Mouse (Mus musculus): Measurements from ENCODE around the gene Myom3. TPM values are rescaled to one million over a fixed set of nuclear protein-coding genes. Genes with fewer than 3 reads are reported as not detected.

Myom3 gene
- polyA plus RNA-seq, 1 experiment, result 1.8 TPM

- DNase-seq (ENCODE audit: extremely low spot score in 1 of 2, low spot score in 1 of 2), result peak in 1 of 2 experiments; percentile 47
Observed at GRCm38 (mm10) chr4:135853987-135854546, 94.6 kb downstream of the Myom3 start.

- no peak for DNase-seq (ENCODE audit: extremely low spot score in 1 of 2, low spot score in 1 of 2)
Observed at GRCm38 (mm10) chr4:135854630-135855029, 95.1 kb downstream of the Myom3 start.

- no peak for DNase-seq (ENCODE audit: extremely low spot score in 1 of 2, low spot score in 1 of 2)
Observed at GRCm38 (mm10) chr4:135855080-135855479, 95.6 kb downstream of the Myom3 start.

- DNase-seq (ENCODE audit: extremely low spot score in 1 of 2, low spot score in 1 of 2), result peak; percentile 91 to 92
Observed at GRCm38 (mm10) chr4:135855536-135856222, 96.2 kb downstream of the Myom3 start, which contains the start of gene Srsf10. Srsf10 (plus strand) TSS chr4:135855747.

- peak in 1 of 2 experiments; percentile 53 for DNase-seq (ENCODE audit: extremely low spot score in 1 of 2, low spot score in 1 of 2)
Observed at GRCm38 (mm10) chr4:135856223-135857091, 96.9 kb downstream of the Myom3 start.

- DNase-seq (ENCODE audit: extremely low spot score in 1 of 2, low spot score in 1 of 2), result no peak
Observed at GRCm38 (mm10) chr4:135857597-135858186, 98.2 kb downstream of the Myom3 start.

Other genes starting within 250 kb of the Myom3 start
- 2.0 and 2.1 TPM in 2 replicates for gene Grhl3, start 186.1 kb upstream of the Myom3 start, polyA plus RNA-seq (2012; rRNA removed)
- gene Ifnlr1, start 73.4 kb upstream of the Myom3 start, polyA plus RNA-seq (2012; rRNA removed), result 0.29 and 0.30 TPM in 2 replicates
- gene Il22ra1, start 31.5 kb upstream of the Myom3 start, polyA plus RNA-seq (2012; rRNA removed), result 0.04 and 0.06 TPM in 2 replicates
- gene Srsf10, start 96.0 kb downstream of the Myom3 start, polyA plus RNA-seq (2012; rRNA removed), result 68.2 and 68.5 TPM in 2 replicates
- gene Pnrc2, start 114.1 kb downstream of the Myom3 start, polyA plus RNA-seq (2012; rRNA removed), result 63.1 and 68.6 TPM in 2 replicates
- gene Cnr2, start 135.7 kb downstream of the Myom3 start, polyA plus RNA-seq (2012; rRNA removed), result 0.11 and 0.14 TPM in 2 replicates
- gene Fuca1, start 161.0 kb downstream of the Myom3 start, polyA plus RNA-seq (2012; rRNA removed), result 40.4 and 42.3 TPM in 2 replicates
- 56.1 and 56.2 TPM in 2 replicates for gene Hmgcl, start 186.7 kb downstream of the Myom3 start, polyA plus RNA-seq (2012; rRNA removed)
- gene Gale, start 204.0 kb downstream of the Myom3 start, polyA plus RNA-seq (2012; rRNA removed), result 31.9 and 37.6 TPM in 2 replicates
- 108 and 117 TPM in 2 replicates for gene Lypla2, start 212.9 kb downstream of the Myom3 start, polyA plus RNA-seq (2012; rRNA removed)
- 107 TPM in 2 replicates for gene Pithd1, start 227.5 kb downstream of the Myom3 start, polyA plus RNA-seq (2012; rRNA removed)

Measured in frontal cortex, adult 2 months (tissue).